Mouse (Mus musculus) heart, adult 8-10 months (tissue): ENCODE data around the gene Frem1. TPM values are rescaled to one million over a fixed set of nuclear protein-coding genes. Genes with fewer than 3 reads are reported as not detected.
A peak's percentile ranks its signal among the peaks of the same experiment; 100 is the strongest.

ENCODE experiments used
- DNase-seq: peaks from one replicate; pipeline ENCODE4 v3.0.0; 2022; ENCODE audit warnings: low spot score
- total RNA-seq, 4 experiments: library from RNA; stranded (reverse); gene quantifications; 2 replicates each; pipeline ENCODE4 v1.2.4; 2022

The Frem1 gene
- under 1 TPM; 0.14 to 0.44 (median 0.17) TPM for total RNA-seq

GRCm38 (mm10) chr4:83051634-83052577, at the start of gene Frem1:
Frem1 (minus strand) TSS chr4:83052339.
- no peak for DNase-seq

- DNase-seq, result no peak
Measured at GRCm38 (mm10) chr4:83099025-83099424, 46.9 kb upstream of the Frem1 start.

GRCm38 (mm10) chr4:83093941-83094340, 41.8 kb upstream of the Frem1 start:
- DNase-seq, result no peak

- DNase-seq, result peak; percentile 62
Measured at GRCm38 (mm10) chr4:83090691-83091448, 38.7 kb upstream of the Frem1 start.

- DNase-seq, result no peak
Measured at GRCm38 (mm10) chr4:83080364-83081174, 28.4 kb upstream of the Frem1 start.

- DNase-seq, result no peak
Measured at GRCm38 (mm10) chr4:83064191-83064590, 12.1 kb upstream of the Frem1 start.

GRCm38 (mm10) chr4:83061564-83061963, 9.4 kb upstream of the Frem1 start:
- DNase-seq, result no peak

- no peak for DNase-seq
Measured at GRCm38 (mm10) chr4:83058617-83059016, 6.5 kb upstream of the Frem1 start.

- DNase-seq, result no peak
Measured at GRCm38 (mm10) chr4:83058182-83058581, 6.0 kb upstream of the Frem1 start.

GRCm38 (mm10) chr4:83056496-83056895, 4.4 kb upstream of the Frem1 start:
- no peak for DNase-seq

GRCm38 (mm10) chr4:83055444-83055843, 3.3 kb upstream of the Frem1 start:
- DNase-seq, result no peak

GRCm38 (mm10) chr4:83053206-83053605, 1.1 kb upstream of the Frem1 start:
- DNase-seq, result no peak

GRCm38 (mm10) chr4:83051176-83051575, 963 bp downstream of the Frem1 start:
- no peak for DNase-seq

GRCm38 (mm10) chr4:83050151-83050796, 1.9 kb downstream of the Frem1 start:
- no peak for DNase-seq

- DNase-seq, result no peak
Measured at GRCm38 (mm10) chr4:83049288-83049687, 2.9 kb downstream of the Frem1 start.

GRCm38 (mm10) chr4:83048561-83048960, 3.6 kb downstream of the Frem1 start:
- DNase-seq, result no peak

GRCm38 (mm10) chr4:83046806-83047205, 5.3 kb downstream of the Frem1 start:
- DNase-seq, result no peak

- DNase-seq, result no peak
Measured at GRCm38 (mm10) chr4:83046069-83046468, 6.1 kb downstream of the Frem1 start.

GRCm38 (mm10) chr4:83045266-83045665, 6.9 kb downstream of the Frem1 start:
- no peak for DNase-seq

- no peak for DNase-seq
Measured at GRCm38 (mm10) chr4:83040780-83041179, 11.4 kb downstream of the Frem1 start.

- DNase-seq, result no peak
Measured at GRCm38 (mm10) chr4:83032780-83033179, 19.4 kb downstream of the Frem1 start.
